15 mouse cellular contexts compared by ENCODE assay signal in the genomic region with DNA sequence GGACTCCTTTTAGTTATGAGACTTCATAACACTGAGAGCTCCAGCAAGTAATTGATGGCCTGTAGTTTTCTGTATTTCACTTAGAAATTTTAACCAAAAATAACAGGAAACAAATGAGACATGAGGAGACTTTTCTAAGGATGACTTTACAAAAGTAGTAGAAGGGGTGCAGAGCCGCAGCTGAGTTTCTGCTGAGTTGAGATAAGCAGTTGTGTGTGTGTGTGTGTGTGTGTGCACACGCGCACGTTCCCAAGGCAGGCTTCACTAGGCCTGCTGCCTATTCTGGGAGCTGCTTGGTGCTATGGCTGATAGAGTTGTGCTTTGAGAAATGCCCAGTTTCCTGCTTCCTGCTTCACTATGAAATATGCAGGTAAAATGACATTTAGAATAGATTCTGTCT. TPM values are rescaled to one million over a fixed set of nuclear protein-coding genes. Genes with fewer than 3 reads are reported as not detected.
DNase-seq lines count a peak whose midpoint lies in the region.
"Had no signal": no experiment of that assay in that cellular context is flagged by ENCODE, and none has a peak within 500 bp of the region (broad histone marks: within the 10 kb centered on the region; RNA-seq: fewer than 3 reads in every experiment).

No protein-coding gene starts in this region.

- peak overlapping the region; percentile 72 for H3K27ac ChIP-seq in heart, embryonic 10.5 days
- H3K27ac ChIP-seq: limb, embryonic 13.5 days; macrophage had no signal

- peaks cover 20% of the 10 kb centered on the region for H3K4me1 ChIP-seq in heart, embryonic 10.5 days

- H3K36me3 ChIP-seq in heart, embryonic 10.5 days, result no peaks in the 10 kb centered on the region
- H3K36me3 ChIP-seq: limb, embryonic 13.5 days had no signal

- peak; percentile 87 for DNase-seq in heart, embryonic 10.5 days (ENCODE audit: low spot score)
- DNase-seq in heart, adult 9 months (ENCODE audit: low spot score in 2 of 2), result no peak
- DNase-seq in spleen, adult 12 weeks (ENCODE audit: low spot score), result peak; percentile 49
- no peak for DNase-seq in spleen, adult 18-20 months
- DNase-seq in liver, result peak; percentile 87
- peak; percentile 43 to 66 for DNase-seq in spleen, postnatal 36 days (ENCODE audit: low spot score in 2 of 2)
- no peak for DNase-seq in B cell, adult 2 months
- no peak for DNase-seq in lung, postnatal 36 days
- DNase-seq: adrenal gland, adult 2 months; embryo, embryonic 11 days; kidney, postnatal 14 days; layer of hippocampus, postnatal 36 days had no signal

- no peaks in the 10 kb centered on the region for H3K27me3 ChIP-seq in heart, embryonic 10.5 days (ENCODE audit: insufficient read depth, poor library complexity, severe bottlenecking)
- H3K27me3 ChIP-seq: limb, embryonic 13.5 days; Patski had no signal

- no peak overlapping the region for H3K4me3 ChIP-seq in heart, embryonic 10.5 days
- H3K4me3 ChIP-seq: limb, embryonic 13.5 days had no signal

- WGBS in heart, embryonic 10.5 days, result 32% methylated on average over 4 of the region's 4 CpGs

- H3K9me3 ChIP-seq in heart, embryonic 10.5 days, result no peaks in the 10 kb centered on the region
- H3K9me3 ChIP-seq: limb, embryonic 13.5 days had no signal

RNA-seq across cellular contexts. Expression of a gene that starts 50.6 kb away (rescaled TPM):
- 24.0 and 24.9 TPM in 2 replicates for polyA plus RNA-seq in heart, embryonic 10.5 days (2016; fragmentation: Nextera tagmentation; extraction: Ambion mirVana)

Comparison
In these comparisons a context has a peak if more than half of its experiments do, and no peak if none do; other contexts are left out.
1. DNase-seq: peak in heart, embryonic 10.5 days (single experiment), spleen, adult 12 weeks (single experiment), liver (single experiment) and spleen, postnatal 36 days (2 of 2); none in heart, adult 9 months (0 of 2), spleen, adult 18-20 months (0 of 2), B cell, adult 2 months (0 of 2) and lung, postnatal 36 days (single experiment).